Mouse (Mus musculus) splenic B cell, adult 2 months (primary cell): ENCODE results near the gene Arid1b.
A peak's percentile ranks its signal among the peaks of the same experiment; 100 is the strongest.

ENCODE experiments used
- DNase-seq: peaks from one replicate; pipeline ENCODE4 v3.0.0-alpha.2; 2011; ENCODE audit warnings: low read depth, low spot score
- H3K27me3 ChIP-seq: 2 replicates; pipeline ENCODE4 v1.6.1; 2012; ENCODE audit warnings: mild to moderate bottlenecking, low read length, moderate library complexity, mixed read lengths; ENCODE audit not compliant: control insufficient read depth, poor library complexity, insufficient read depth, severe bottlenecking
- H3K36me3 ChIP-seq: 2 replicates; pipeline ENCODE4 v1.6.1; 2012; ENCODE audit warnings: mild to moderate bottlenecking, low read length, moderate library complexity, mixed read lengths; ENCODE audit not compliant: control insufficient read depth, poor library complexity, insufficient read depth, severe bottlenecking

Gene Arid1b

DNA sequence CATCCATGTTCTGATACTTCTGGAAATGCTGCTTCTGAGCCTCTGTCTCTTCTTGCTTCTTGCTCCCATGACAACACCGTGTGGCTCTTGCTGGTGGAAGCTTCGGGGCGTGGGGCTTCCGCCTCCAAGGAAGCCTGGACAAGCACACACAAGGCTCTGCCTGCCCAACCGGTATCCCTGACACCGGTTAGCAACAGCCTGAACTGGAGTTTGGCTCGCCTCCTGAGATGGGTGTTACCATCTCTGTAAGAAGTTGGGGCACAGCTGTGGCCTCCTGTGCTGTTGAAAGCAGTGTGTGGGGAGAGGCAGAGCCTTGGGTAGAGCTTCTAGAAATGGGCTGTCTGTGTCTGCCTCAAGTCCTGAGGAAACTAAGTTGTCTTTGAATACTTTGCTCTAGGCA lies 340.4 kb downstream of the Arid1b start:
- H3K36me3 ChIP-seq = peaks cover 17% of the 10 kb centered on the region

DNA sequence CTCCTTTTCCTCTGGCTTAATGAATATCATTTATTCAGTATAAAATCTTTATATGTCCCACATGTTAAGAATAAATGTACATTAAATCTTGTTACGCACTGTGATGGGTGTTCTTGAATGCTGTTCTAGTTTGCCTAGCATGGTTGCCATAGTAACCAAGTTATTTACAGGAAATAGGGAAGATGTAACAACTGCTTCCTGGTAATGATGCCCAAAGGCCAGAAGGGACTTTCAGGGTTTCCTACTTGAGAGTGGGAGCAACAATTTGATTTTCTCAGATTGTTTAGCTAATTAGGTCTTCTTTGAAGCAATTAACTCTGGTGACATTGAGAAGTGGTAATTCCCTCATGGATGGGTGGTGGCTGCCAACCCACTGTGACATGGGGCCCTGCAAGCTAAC lies 350.3 kb downstream of the Arid1b start:
- DNase-seq = peak; percentile 31

More for the DNA sequence above, 340.4 kb downstream of the Arid1b start:
- no peaks in the 10 kb centered on the region for H3K27me3 ChIP-seq
- DNase-seq = no peak

DNA sequence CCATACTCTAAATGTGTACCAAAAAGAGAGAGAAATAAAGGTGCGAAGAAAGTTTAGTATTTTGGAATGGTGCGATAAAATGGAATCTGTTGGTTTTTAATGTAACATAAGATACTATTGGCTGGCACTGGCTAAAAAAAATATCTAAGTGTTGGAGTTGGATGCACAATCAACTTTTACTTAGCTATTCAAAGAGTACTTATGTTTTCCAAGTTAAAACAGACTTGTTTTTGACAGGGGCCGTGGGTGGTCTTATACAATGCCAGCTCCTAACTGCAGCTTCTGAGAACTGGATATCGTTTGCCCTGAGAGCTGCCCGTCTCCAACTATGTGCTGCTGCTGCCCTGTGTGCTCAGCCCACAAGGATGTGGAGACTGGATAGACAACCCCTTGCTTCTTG lies 351.7 kb downstream of the Arid1b start:
- no peak for DNase-seq
- H3K27me3 ChIP-seq = no peaks in the 10 kb centered on the region

More for the DNA sequence above, 350.3 kb downstream of the Arid1b start:
- H3K27me3 ChIP-seq = no peaks in the 10 kb centered on the region
- peaks cover 10% of the 10 kb centered on the region for H3K36me3 ChIP-seq

DNA sequence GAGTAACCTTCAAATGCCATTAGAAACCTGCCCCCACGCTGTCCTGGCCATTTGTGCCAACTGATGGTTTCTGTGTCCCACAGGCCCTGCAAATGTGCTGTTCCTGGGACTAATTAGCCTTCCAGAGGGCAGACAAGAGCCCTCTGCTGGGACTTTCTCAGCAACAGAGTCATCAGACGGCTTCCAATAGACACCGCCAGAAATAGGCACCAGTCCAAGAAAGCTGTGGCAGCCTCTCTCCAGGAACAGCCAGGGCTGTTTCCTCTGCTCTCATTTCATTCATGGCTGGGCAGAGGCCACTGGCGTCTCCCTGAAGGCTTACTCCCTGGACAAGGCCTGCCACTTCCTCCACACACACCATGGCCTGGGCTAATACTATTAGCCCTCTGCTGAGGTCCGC lies 358.8 kb downstream of the Arid1b start:
- no peaks in the 10 kb centered on the region for H3K27me3 ChIP-seq
- DNase-seq = no peak
- no peaks in the 10 kb centered on the region for H3K36me3 ChIP-seq

More for the DNA sequence above, 351.7 kb downstream of the Arid1b start:
- H3K36me3 ChIP-seq = peaks cover 8% of the 10 kb centered on the region

DNA sequence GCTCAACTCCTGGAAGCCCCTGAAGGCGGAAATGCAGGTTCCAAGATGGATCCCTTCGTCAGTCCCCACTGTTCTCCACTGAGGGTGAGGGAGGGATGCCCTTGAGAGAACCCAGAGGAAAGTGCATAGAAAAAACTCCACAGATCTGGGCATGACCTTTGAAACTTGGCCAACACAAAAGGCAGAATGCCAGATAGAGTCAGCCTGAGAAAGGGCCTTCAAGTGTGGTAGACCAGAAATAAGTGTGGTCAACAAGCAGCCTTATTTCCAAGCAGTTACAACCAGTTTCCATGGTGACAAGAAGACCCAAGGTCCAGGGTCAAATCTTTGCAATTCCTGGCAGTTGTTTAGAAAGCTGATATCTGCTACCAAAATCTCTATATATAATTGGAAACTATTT lies 366.6 kb downstream of the Arid1b start:
- DNase-seq = no peak
- no peaks in the 10 kb centered on the region for H3K36me3 ChIP-seq
- no peaks in the 10 kb centered on the region for H3K27me3 ChIP-seq

DNA sequence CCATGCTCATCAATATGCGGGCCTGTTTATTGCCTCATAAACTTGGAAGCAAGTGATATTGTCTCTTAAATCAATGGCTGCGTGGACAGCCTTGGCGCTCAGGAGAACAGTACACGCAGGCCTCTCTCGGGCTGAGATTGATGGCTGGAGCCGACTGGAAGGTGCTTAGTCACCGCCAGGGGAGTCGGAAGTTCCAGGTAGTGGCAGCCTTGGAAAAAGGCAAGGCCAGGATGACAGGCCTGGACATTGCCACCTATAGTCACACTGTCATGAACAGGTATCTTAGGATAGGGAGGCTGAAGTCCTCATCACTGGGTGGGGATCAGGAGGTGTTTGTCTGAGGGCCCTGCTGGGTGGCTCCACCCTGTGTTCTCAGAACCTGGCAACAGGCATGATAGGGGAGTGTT lies 371.9 kb downstream of the Arid1b start:
- H3K36me3 ChIP-seq = no peaks in the 10 kb centered on the region
- DNase-seq = no peak
- no peaks in the 10 kb centered on the region for H3K27me3 ChIP-seq

DNA sequence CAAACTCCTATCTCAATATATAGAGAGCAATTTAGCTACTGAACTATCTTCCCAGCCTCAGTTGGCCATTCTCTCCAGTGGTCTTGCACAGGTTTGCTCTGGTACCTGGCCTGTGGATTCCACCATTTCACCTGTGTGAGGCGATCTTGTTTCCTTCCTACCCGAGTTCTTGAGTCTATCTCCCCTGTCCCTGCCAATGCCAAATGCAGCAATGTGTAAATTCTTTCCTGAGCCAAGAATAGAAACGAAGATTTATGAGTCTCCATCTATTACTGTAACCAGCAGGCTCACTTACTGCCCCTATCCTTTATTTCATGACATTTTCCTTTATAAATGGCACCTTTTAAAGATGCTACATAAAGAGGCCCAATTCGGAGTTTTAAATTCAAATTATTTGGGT lies 376.9 kb downstream of the Arid1b start:
- no peaks in the 10 kb centered on the region; the same call in 1 of the 2 replicates for H3K36me3 ChIP-seq
- DNase-seq = no peak
- no peaks in the 10 kb centered on the region for H3K27me3 ChIP-seq

DNA sequence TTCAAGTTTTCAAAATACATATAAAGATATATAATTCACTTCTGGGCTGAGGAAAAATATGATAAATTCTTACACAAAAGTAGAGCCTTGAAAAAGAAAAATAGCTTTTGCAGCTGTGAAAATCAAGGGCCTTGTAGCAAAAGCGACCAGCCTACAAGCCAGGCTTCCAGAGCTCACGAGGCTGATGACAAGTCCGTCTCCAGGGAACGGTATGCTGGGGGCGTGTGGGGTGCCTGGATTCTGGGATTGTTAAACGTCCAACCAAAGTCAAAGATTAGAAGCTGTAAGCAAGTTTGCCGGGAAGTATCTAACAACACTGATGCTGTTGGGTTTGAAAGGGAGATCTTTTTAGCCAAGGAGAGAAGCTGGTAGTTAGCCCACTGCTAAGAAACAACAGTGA lies 377.4 kb downstream of the Arid1b start:
- no peak for DNase-seq
- Histone ChIP-seq H3K36me3 (no peaks in the 10 kb centered on the region; the same call in 1 of the 2 replicates), H3K27me3 (no peaks in the 10 kb centered on the region)

DNA sequence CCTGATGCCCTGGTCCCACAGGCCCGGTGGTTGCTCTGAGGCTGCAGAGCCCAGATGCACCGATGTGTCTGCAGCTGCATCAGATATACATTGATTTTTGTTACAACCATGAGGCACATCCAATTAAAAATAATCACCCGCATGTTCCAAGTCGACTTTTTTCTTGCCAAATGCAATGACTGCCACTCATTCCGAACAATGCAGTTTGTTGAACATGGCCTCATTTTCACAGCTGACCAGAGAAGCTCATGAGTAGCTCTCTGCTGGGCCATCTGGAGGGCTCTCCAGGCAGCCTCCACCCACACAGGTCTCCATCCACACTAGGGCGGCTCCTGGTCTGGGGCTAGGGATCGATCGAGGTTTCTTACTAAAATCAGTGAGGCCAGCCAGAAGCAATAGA lies 378.8 kb downstream of the Arid1b start:
- no peaks in the 10 kb centered on the region for H3K27me3 ChIP-seq
- no peak for DNase-seq
- no peaks in the 10 kb centered on the region; the same call in 1 of the 2 replicates for H3K36me3 ChIP-seq

DNA sequence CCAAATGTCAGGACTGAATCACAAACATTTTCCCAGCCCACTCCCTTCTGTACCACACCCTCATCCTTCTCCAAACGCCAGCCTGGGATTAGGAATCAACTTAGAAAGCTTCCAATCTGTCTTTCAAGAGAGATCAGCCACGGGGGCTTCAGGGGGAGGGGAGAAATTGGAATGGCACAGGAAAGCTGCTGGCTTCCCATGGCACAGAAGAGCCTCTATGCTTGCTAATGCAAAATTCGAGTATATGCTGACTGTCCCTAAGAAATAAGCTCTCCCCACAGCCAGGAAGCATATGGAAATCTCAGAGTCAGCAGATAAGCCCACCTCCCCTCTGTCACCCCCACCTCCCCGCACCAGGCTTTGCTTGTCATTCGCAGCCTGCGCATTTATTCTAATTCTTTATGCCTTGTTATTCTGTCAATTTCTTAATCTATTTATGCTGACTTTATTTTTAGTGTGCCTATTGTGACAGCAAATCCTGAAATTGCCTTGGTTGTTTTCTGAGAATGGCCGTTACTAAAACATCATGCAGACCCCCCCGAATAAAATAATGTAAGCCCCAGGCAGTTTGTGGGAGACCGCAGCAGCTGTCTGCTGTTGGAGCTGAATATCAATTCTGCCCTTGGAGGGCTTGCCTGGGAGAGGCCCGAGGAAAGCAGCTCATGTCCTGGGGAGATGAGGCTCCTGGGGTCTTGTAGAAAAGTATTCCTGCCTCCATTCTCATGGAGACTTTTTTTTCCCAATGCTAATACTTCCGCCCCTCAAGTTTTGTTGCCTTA lies 383.2 kb downstream of the Arid1b start:
- no peak for DNase-seq
- Histone ChIP-seq H3K36me3 (no peaks in the 10 kb centered on the region; the same call in 1 of the 2 replicates), H3K27me3 (no peaks in the 10 kb centered on the region)

DNA sequence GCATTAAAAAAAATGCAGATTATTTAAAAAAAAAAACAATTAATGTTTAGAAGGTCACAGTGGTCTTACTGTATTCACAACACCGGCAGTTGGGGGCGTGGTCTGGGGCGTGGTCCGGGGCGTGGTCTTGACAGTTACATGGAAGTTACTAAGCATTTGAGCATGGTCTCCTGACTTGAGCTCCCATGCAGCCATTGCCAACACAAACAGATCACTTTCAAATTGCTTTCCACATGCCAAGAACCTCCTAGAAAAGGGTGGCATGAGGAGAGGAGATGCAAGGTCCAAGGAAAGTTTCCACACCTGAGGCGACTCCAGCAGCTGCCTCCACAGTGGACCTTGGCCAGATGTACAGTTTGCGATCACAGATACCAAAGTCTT lies 383.8 kb downstream of the Arid1b start:
- DNase-seq = peak; percentile 15
- no peaks in the 10 kb centered on the region for H3K27me3 ChIP-seq
- no peaks in the 10 kb centered on the region; the same call in 1 of the 2 replicates for H3K36me3 ChIP-seq

DNA sequence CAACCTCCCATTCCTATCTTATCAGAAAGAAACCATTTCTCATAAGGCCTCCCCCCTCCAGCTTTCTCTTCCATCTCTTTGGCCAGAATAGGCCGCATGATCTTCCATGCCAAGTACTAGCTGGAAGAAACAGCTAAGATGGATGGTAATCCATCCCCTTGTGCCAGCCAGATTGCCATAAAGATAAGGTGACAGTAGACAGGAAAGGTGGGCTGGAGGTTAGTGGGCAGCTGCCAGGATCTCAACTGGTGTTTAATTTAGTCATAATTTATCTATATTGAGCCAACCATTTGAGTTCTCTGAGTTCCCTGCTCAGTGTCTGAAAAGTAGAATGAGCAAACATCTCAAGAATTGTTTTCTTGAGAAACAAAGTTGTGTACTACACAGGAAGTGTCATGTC lies 391.6 kb downstream of the Arid1b start:
- no peaks in the 10 kb centered on the region for H3K27me3 ChIP-seq
- no peak for DNase-seq
- no peaks in the 10 kb centered on the region for H3K36me3 ChIP-seq

DNA sequence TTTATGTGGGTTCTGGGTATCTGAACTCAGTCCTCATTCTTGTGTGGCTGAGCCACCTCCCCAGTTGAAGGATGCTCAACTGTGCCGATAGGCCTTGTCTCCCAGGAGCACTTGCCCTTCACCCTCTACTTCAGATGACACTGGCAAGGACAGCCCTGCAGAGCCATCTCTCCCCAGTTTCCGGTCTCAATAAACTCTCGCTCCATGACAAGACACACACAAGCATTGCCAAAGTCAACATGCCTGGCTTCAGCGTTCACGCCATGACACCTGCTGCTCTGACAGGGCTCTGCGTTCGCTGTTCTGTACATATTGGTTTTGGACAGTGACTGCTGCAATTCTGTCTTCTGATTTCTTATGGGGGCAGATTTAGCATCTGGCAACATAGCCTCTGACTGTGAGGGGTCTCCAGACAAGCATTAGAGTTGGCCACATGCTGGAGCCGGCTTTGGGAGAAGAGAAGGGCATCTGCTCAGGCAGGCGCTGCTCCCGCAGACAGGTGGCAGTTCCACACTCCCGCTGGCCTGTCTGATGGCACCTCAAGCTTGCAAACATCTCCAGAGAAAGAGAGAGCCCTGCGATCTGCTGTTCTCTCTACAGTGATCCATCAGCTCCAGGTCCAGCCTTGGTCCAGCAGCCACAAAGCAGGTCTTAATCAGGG lies 392.9 kb downstream of the Arid1b start:
- DNase-seq = no peak
- no peaks in the 10 kb centered on the region for H3K27me3 ChIP-seq
- H3K36me3 ChIP-seq = no peaks in the 10 kb centered on the region

DNA sequence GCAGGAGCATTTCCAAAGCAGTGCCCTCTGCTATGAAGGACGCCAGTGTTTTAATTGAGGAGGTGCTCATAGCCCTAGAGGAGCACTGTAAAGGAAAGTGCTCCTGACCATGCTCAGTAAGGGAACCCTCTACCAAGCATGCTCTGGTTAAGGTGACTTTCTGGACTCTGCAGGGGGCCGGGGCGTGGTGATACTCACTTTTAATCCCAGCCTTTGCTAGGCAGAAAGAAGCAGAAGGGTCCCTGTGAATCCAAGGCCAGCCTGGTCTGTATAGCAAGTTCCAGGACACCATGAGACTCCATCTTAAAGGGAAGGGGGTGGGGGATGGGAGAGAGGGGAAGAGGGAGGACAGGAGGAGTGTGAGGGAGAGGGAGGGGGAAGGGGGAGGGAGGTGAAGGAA lies 394.2 kb downstream of the Arid1b start:
- H3K36me3 ChIP-seq = no peaks in the 10 kb centered on the region
- H3K27me3 ChIP-seq = no peaks in the 10 kb centered on the region

DNA sequence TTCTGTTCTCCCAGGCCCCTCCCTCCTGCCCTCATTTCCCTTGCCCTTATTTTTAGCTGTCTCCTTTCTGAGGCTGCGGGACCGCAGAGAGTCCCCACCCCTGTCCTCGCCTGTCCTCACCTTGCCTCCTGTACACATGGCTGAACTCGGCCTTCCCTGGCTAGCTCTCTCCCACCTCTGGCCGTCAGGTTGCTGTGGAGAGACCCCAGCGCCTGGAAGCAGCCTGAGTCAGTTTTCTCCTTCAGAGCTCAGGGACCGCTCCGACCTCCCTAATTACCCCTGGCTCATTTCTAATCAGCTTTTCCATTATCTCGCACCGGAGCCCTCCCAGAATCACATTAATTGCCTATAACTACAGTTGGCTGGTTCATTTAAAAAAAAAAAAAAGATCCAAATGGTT lies 396.6 kb downstream of the Arid1b start:
- no peak for DNase-seq
- H3K36me3 ChIP-seq = no peaks in the 10 kb centered on the region
- no peaks in the 10 kb centered on the region for H3K27me3 ChIP-seq

More for the DNA sequence above, 394.2 kb downstream of the Arid1b start:
- DNase-seq = no peak
